Mouse (Mus musculus): ENCODE results near the gene Spz1.
"Not testable (repeated sequence)": the region's sequence is repeated elsewhere in the genome, so short reads cannot be mapped to it uniquely, and the experiment has no call there.

Spz1 gene

DNA sequence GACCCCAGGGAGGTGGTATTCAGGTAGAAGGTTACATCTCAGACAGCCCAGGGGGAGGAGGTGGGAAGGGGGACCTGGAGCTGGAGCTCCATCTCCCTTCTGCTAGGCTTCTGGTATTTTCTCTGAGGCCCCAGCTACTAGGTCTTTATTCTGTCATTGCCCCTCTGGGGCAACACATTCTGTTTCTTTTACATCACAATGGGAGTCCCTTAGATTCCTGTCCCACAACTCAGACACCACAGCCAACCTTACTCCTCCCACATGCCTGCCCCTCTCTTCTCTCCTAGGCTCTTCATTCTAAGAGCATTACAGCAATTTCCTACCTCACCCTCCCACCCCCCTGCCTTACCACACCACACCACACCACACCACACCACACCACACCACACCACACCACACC, at the start of gene Spz1:
Spz1 (minus strand) TSS at position 101 of the 400 bp plus-strand sequence.
- in situ Hi-C loops (cut with MseI, MboI) = no loop called here

DNA sequence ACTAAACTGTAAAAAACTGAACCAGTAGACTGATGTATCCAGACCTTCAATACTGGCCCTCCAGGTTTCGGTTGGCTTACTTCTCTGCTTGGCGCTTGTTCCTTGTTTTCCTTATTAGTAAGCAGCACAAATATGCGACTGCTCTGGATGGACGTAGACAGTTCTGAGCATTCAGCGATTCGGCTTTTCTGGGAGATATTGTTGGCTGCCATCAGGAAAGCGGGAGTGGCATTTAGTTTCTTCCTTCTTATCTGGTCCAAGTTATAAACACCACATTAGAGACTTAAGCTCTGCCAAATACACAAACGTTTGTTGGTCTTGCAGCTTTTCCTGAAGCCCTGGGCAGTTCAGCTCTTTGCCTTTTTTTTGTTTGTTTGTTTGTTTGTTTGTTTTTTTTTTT, 40.5 kb upstream of the Spz1 start:
- in situ Hi-C loops (cut with MseI, MboI) = no loop called here

DNA sequence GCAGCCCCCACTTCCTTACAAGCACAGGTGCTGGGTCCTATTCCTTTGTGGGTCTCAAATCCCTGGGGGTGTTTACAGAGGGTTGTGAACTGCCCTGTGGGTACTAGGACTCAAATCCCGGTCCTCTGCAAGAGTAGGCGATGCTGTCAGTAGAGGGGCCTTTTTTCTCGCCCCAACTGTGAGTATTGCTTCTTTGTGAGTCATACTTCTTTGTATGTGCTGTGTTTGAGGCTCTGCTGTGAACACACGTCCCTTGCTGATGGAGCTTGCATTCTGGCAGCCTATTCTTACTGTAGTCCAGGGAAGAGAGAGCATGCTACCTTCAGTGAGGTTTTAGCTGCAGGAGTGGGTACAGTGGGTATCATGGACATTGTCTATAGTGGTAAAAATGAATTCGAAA, 39.2 kb upstream of the Spz1 start:
- in situ Hi-C loops (cut with MseI, MboI) = no loop called here

DNA sequence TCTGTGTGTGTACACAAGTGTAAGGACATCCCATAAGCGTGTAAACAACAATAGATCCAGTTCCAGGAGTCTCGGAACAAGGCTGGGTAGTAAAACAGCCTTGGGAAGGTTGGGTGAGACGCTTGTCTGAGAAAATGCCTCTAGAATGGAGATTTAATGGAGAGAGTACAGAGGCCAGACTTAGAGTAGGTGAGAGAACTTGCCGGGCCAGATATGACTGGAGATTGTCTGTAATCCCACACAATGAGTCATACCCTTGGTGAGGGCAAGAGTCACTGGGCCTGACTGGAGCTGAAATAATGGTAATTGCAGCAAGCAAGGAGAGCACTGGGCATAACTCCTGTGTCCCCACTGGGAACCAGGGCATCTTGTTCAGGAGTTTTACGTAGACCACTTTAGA, 37.1 kb upstream of the Spz1 start:
- in situ Hi-C loops (cut with MseI, MboI) = no loop called here

DNA sequence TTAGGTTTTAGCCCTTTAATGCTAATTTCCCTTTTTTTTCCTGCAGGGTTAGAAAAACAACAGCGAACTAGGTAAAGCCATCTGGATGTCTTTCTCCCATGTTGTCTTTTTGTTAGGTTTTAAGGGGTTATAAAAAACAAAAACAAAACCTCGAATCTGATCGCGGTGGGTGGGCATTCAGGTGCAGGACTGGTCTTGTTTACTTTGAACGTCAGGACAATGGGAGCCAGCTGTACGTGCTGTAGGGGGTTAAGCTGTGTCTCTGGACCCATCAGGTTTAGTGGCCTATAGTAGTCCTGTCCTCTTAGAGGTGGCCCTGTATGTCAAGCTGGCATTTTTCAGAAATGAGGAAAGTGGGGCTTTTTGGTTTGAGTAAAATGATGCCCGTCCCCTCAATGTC, 35.9 kb upstream of the Spz1 start:
- in situ Hi-C loops (cut with MseI, MboI) = no loop called here

DNA sequence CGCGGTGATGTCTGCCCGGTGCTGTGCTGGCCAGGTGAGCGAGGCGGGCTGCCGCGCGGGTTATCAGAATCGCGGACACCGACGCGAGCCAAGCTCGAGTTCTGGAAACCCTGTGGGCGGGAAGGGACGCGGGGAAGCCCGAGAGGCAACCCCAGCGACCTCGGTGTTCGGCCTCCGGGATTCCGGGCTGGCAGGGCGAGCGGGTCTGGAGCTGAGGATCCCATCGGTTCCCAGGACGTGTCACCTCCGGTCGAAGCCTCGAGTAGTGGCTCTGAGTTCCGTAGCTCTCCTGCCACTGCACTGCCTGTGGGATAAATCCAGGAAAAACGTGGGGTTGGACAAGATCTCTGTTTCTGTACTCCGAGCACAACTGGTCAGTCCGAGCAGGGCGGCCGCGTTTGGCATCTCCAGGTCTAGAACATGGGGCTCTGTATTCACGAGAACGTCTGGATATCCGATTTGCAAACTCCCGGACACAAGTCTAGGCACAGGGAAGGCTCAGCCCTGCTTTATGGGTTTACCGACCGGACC, 35.3 kb upstream of the Spz1 start:
- in situ Hi-C loops (cut with MseI, MboI) = no loop called here

DNA sequence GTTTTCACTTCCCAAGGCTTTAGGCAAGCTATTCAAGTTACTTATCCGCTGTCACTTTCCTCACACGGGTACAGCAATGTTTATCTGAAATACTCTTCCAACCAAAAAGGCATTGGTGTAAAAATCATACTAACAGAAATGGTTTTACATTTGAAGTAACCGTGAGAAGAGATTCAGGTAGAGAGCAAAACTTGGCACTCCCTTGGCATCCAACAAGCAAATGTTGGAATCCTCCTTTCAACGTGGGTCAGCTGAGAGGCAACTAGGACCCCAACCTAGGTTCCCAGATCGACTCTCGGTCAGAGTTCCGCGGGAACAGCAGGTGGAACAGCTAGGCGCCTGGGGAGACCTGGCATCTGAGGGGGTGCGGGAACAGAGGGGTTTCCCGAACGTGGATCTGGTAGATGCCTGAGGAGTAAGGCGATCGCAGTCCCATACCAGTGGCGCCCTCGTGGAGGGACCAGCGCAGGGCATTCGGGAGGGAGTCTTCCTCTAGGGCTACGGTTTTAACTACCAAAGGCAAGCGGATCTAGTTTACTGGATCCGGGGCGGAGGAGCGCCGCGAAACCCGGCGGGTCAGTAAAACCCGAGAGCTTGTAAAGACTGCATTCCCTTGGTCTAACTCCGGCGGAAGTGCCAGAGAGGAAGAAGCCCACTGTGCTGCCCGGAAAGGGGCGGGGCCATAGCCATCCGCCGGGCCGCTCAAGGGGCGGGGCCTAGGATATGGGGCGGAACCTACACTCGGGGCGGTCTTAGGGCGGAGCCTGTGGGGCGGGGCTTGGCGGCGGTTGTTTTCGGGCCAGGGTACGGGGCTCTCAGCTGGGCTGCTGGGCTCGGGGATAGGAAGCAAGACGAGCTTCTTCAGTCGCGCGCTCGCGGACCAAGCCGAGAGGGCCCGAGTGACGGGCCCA, 34.6 kb upstream of the Spz1 start, which contains the start of gene Serinc5:
Serinc5 (plus strand) TSS at position 781 of the 911 bp plus-strand sequence.
- in situ Hi-C loops (cut with MseI, MboI) = no loop called here

DNA sequence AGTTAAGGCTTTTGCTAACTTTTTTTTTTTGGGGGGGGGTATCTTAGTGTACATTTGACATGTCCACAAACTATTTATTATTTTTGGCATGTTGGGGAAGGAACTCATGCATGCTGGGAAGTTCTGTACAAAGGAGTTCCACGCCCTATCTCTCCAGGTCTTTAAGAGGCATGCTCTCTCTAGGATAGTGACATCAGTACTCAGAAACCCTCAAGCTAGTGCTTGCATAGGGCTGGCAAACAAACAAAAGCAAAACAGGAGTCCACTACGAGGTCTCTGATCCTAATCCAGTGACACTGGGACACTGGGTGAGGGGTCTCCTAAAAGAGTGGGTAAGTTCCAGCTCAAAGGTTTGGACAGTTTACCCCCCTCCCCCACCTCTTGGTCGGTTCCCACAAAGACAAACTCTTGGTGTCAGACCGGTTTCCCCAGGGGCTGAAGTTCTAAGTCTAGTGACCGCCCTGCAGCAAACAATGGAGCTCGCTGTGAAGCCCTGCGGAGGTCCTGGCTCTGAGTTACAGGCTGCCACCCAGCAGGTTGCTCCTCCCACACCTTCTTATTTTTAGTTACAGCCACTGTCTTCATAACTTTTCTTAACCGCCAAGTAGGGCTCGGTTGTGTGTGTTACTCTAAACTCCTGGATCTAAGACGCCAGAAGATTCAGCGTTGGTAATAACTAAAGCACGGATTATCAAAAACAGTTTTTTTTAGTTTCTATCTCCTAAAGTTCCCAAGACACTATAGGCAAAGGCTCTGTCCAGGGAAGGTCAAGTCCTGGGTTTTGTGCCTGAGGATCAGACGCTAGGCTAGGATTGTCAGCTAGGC, 33.7 kb upstream of the Spz1 start:
- in situ Hi-C loops (cut with MseI, MboI) = no loop called here

DNA sequence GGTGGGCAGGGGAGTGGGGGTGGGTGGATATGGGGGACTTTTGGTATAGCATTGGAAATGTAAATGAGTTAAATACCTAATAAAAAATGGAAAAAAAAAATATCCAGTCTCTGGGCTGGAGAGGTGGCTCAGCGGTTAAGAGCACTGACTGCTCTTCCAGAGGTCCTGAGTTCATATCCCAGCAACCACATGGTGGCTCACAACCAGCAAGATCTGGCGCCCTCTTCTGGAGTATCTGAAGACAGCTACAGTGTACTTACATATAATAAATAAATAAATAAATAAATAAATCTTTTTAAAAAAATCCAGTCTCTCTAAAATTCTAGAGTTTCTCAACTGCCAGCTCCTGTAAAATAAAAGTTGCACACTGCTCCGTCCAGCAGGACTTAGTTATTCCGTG, 29.3 kb upstream of the Spz1 start:
- in situ Hi-C loops (cut with MseI, MboI) = not testable (repeated sequence)

DNA sequence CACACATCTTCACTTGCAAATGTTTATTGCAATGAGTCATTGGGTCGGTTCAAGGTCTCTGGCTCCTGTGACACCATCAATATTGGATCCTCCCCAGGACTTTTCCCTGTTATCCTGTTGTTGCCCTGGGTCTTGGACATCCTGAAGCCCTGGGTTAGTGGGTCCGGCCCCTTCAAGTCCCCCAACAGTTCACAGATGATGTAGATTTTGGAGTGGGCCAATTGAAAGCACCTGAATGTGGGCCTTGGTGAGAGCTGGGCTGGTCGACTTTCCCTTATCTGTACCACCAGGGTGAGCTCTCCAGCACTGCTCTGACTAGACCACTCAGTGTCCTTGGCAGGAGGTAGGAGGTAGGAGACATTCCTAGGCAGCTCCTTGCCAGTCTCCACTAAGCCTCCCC, 19.5 kb upstream of the Spz1 start:
- in situ Hi-C loops (cut with MseI, MboI) = no loop called here

DNA sequence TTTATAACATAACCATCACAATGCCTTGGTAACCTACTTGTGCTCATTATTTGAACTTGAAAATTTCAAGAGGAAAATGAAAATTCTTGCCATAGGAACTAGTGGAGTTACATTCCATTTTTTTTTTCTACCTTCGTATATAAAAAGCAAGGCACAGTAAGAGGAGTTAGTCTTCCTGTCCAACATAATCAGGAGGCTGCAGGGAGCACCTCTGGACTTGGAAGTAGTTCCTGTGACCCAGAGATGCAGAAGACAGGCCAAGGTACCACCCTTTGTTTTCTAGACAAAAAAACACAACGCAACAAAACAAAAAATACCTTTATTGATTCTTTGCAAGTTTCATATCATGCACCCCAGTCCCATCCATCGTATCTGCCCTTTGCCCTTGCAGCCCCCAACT, 18.9 kb upstream of the Spz1 start:
- in situ Hi-C loops (cut with MseI, MboI) = loop anchor here in 1 of 2 experiments (5.0 kb wide), 1 partner anchor 32 kb away; no protein-coding TSS in a partner anchor

DNA sequence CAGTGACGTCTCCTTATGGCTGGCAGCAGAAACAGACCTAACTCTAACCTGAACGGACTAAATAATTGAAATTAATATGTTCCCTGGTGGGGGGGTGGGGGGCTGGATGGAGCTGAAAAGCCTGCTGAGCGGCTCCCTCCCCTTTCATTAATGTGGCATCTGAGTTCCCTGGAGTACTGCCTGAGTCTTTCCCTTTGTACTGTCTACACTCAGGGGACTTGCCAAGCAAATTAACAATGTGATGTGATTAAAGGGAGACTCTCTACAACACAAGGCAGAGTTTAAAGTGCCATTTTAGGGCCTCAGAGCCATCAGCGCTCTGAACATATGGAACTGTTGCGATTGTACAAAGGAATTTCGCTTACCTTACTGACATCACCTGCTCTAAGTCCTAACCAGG, 18.5 kb upstream of the Spz1 start:
- in situ Hi-C loops (cut with MseI, MboI) = loop anchor here in 1 of 2 experiments (5.0 kb wide), 1 partner anchor 33 kb away; no protein-coding TSS in a partner anchor

DNA sequence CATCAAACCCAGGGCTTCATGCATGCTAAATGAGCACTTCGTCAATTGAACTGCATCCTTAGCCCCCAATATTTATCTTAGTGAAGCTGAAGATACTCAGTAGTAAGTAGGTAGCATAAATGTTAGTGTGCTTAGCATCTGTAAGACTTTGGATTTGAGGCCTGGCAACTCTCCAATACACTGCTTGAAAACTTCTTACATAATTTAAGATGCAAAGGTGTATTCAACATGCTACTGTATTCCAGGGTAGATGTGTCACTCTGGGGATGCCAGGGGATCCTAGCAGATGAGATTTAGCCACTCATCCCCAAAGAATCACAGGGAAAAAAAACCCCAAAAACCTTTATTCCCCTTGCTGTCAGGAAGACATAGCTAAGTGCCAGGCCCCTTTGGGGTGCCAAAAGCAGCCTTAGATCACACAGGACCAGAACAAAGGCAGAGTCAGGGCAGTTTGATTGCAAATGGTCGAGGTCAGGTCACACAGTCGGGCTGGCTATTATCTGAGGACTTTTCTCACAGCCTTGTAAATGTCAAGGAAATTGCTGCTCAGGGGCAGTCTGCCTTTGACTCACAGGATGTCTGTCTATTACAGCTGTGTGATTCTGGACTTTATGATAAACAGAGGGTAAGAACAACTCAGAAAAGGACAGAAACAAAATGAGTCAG, 17.9 kb upstream of the Spz1 start:
- in situ Hi-C loops (cut with MseI, MboI) = loop anchor here in 1 of 2 experiments (5.0 kb wide), 1 partner anchor 33 kb away; no protein-coding TSS in a partner anchor

DNA sequence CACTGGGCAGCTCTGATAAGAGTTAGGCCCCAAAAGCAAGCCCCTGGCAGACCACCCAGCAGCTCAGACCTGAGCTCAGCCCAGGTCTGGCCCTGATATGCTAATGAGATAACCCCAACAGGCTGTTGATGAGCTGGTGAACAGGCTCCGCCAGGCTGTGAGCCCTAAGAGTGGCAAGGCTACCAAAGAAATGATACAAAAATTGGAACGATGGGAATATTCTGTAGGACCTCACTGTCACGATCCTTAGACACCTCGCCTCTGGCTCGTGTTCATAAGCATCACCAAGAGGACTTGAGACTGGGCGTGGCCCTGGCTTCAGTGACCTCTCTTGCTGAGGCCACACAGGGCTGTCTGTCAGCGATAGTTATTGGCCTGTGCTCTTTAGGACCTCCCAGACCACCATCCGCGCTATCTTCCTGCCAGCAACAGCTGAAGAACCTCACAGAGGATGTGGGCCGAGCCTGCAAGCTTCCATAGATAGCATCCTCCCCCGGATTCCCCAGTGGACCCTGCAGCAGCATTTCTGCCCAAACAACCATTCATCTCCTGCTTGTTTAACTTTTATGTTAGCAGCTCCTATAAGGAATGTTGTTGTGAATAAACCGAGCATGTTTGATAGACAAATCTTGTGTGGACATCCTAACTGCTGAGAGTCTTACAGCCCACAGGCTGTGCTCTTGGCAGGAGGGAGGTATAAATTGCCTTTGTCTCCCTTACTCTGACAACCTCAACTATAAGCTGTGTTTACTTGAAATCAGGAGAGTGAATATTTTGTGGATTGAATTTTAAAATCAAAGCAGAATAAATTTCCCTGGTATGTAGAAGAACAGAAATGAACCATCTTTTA, 17.0 kb upstream of the Spz1 start:
- in situ Hi-C loops (cut with MseI, MboI) = loop anchor here in 1 of 2 experiments (5.0 kb wide), 1 partner anchor 34 kb away; no protein-coding TSS in a partner anchor

DNA sequence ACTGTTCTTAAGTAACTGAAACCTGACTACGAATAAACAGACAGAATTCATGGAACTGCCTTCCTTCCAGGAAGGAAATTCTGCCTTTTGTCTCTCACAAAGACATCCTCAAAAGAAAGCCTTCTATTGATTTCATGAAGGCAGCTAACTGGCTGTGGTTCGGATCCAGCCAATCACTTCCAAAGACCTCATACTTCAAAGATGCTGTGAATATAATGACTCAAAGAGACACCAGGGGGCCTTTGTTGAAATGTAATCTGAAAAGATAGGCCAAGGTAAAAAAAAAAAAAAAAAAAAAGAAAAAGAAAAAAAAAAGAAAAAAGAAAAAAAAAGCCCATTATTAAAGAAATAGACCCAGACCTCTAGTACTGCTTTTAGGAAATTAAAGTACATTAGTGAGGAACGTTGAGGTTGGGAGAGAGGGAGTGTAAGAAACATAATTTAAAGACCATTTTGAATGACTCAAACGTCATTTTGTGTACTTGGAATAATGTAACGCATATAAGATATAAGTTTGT, 16.4 kb upstream of the Spz1 start:
- in situ Hi-C loops (cut with MseI, MboI) = loop anchor here in 1 of 2 experiments (5.0 kb wide), 1 partner anchor 35 kb away; no protein-coding TSS in a partner anchor

DNA sequence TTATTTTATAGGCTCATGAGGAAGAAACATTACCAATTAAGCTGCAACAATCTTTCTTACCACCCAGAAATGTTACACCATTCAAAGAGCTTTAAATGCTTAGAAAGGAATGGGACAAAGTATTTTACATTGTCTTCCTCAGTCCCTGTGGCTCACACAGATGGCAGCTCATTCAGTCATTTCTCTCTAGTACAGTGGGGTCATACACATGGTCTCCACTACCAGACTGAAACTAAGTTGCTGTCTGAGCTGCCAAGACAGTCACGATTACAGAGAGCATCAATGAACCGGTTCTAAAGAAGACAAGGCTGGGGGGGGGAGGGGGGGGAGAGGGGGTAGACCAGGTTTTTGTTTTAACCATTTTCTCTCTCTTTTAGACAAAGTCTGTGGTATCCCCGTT, 15.3 kb upstream of the Spz1 start:
- in situ Hi-C loops (cut with MseI, MboI) = loop anchor here in 1 of 2 experiments (5.0 kb wide), 1 partner anchor 36 kb away; no protein-coding TSS in a partner anchor

DNA sequence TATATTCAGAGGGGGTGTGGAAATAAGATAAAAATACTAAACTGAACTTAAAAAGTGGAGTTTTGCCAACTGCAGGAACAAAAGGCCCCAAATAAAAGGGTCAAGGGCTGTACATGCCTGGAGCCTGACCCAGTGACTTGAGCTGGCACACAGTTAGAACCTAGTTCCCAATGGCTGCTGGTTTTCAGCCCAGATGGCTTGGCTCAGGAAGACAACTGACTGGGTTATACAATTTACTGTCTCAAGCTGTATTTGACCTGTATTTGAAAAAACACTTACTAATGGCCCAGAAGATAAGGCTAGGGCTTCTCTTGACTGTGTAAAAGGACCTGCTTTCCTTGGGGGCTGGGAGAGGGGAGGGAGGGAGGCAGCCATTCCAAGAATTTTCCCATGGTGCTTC, 13.3 kb upstream of the Spz1 start:
- in situ Hi-C loops (cut with MseI, MboI) = loop anchor here in 1 of 2 experiments (5.0 kb wide), 1 partner anchor 148 kb away; no protein-coding TSS in a partner anchor

DNA sequence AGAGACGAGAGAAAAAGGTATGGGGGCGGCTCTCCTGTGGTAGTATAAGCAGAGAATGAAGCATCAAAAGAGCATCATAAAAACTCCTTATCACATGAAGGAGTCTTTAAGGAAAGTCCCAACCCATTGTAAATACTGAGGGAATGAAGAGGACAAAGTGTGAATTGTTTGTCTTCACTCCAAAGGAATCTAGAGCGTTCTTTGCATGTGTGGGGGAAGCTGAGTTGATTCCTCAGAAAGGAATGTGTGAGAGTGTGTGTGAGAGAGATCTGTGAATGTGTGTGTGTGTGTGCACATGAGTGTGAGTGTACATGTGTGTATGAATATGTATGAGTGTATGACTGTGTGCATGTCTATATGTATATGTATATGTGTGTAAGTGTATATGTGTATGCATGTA, 12.7 kb upstream of the Spz1 start:
- in situ Hi-C loops (cut with MseI, MboI) = loop anchor here in 1 of 2 experiments (5.0 kb wide), 1 partner anchor 149 kb away; no protein-coding TSS in a partner anchor

DNA sequence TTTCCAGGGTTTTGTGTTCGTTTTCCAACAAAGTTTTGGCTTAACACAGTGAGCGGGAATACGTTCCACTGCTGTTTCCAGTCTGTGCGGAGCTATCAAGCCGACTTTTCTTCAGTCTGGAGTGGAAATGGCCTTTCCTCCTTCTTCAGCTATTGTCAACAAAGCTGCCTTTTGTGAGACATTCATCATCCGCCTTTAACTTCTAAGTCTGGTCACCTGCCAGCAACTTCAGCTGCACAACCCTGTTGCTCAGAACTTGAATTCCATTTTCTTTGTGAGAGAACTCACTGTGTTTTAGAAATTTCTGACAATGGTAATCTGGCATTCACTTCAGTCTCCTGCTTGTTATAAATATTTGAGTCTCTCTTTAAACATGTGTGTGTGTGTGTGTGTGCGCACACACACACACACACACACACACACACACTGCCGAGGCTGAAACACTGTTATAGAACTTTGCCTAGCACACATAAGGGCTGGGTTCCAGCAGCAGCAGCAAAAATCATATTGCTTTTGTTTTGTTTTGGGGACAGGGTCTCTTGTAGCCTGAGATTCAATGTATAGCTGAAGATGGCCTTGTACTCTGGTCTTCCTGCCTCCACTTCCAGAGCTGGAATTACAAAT, 8.2 kb upstream of the Spz1 start:
- in situ Hi-C loops (cut with MseI, MboI) = loop anchor here in 1 of 2 experiments (5.0 kb wide), 1 partner anchor 153 kb away; no protein-coding TSS in a partner anchor
